Mouse (Mus musculus): Measurements from ENCODE around the gene Rpl21. TPM values are rescaled to one million over a fixed set of nuclear protein-coding genes. Genes with fewer than 3 reads are reported as not detected.
"Not testable (repeated sequence)": the region's sequence is repeated elsewhere in the genome, so short reads cannot be mapped to it uniquely, and the experiment has no call there.

The Rpl21 gene
- total RNA-seq, 2 experiments from 2014 or later, result 184 to 212 TPM

DNA sequence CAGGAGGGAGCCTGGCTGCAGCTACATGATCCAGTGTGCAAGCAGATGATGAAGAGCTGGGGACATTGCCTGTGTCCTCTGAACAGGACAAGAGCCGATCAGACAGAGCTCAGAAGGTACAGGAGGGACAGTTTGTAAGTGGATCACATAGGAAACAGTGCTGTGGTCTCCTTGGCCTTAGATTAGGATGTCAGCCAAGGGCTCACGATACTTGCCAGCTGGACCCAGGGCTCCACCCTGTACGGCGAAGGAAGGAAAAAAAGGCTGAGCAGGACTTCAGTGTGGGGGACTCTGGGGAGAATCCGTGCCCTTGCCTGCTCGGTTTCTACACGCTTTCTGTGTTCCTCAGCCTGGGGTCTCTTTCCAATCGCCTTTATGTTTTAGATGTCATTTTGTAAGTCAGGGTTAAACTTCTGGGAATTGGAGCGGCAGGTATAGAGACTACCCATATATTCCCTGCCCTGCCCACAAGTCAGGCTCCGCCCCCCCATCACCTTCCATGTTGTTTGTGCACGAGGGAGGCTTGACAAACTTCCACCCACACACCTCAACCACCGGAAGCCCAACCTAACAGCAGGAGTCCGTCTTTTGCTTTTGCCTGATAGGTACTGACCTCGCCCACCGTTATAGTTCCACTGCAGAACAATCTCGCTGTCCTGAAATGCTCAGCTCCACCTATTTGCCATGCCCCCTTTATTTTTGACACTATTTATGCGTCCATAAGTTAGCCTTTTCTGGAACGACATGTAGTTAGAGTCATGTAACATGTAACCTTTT lies 27.7 kb downstream of the Rpl21 start:
- intact Hi-C loops (cut with DNase I; ENCODE audit: low total_unique reads), result no loop called here
- DNase-seq, result peak; percentile 12

DNA sequence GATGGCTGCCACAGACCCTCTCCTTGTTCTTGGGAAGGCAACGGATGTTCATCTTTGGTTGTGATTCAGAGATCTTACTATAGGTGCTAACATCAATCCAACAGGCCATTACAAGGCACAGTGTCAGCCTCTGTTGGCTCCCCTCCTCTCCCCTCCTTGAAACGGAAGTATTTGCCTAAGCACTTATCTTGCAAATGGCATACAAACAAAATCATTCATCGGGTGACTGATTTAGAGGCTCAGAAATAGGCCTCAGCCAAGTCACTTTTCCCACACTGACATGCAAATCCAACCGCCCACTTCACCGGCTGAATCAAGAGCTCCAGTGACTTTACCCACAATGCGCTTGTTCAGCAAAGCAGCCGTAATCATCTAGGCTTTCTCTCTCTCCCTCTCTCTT lies 28.9 kb downstream of the Rpl21 start:
- DNase-seq, result no peak
- intact Hi-C loops (cut with DNase I; ENCODE audit: low total_unique reads), result no loop called here

- intact Hi-C loops (cut with DNase I; ENCODE audit: low total_unique reads), result no loop called here
These were observed 32.8 kb downstream of the Rpl21 start for GRCm38 (mm10) chr5:146865511-146865910.

DNA sequence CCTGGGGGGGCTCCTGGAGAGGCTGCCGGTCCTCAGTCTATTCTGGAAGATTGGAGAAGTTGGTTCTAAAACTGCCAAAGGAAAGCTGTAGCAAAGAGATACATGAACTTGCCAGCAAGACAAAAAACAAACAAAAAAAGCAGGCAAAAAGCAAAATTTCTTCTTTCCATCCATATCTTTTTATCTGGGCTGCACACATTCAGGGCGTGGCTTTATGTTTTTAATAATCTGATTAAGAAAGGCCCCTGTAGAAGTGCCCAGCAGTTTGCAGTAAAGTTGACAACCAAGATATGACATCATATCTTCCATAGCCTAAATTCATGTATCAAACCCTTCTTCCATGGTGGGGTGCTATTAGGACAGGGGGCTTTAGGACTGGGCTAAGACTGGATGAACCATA lies 33.6 kb downstream of the Rpl21 start:
- intact Hi-C loops (cut with DNase I; ENCODE audit: low total_unique reads), result no loop called here
- DNase-seq, result no peak

More at GRCm38 (mm10) chr5:146865511-146865910, 32.8 kb downstream of the Rpl21 start:
- DNase-seq, result no peak

- intact Hi-C loops (cut with DNase I; ENCODE audit: low total_unique reads), result no loop called here
- peak; percentile 37 for DNase-seq
These were observed 34.7 kb downstream of the Rpl21 start for GRCm38 (mm10) chr5:146867246-146867945.

DNA sequence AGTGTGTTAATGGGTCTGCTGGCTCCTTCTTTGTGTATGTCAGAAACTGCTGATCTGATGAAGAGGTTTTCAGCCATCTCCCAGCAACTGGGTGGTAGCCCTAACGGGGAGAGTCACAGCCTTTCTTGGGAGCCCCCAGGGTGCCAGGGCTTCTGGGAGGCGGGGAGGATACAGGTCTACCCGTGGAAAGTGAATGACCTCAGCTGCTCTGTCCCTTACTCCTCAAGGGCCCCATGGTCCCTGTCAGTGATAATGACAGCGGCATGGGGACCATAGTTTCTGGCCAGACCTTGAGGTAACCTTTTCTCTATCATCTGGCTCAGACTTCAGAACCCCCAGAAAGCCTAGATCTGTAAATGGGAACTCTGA lies 35.2 kb downstream of the Rpl21 start:
- DNase-seq, result no peak
- intact Hi-C loops (cut with DNase I; ENCODE audit: low total_unique reads), result no loop called here

- no peak for DNase-seq
- intact Hi-C loops (cut with DNase I; ENCODE audit: low total_unique reads), result no loop called here
These were observed 40.4 kb downstream of the Rpl21 start for GRCm38 (mm10) chr5:146872981-146873631.

- intact Hi-C loops (cut with DNase I; ENCODE audit: low total_unique reads), result no loop called here
These were observed 43.3 kb downstream of the Rpl21 start for GRCm38 (mm10) chr5:146876024-146876423.

GRCm38 (mm10) chr5:146877882-146878281 lies 45.2 kb downstream of the Rpl21 start:
- intact Hi-C loops (cut with DNase I; ENCODE audit: low total_unique reads); DNase-seq: not testable (repeated sequence)

More at GRCm38 (mm10) chr5:146876024-146876423, 43.3 kb downstream of the Rpl21 start:
- DNase-seq, result no peak

DNA sequence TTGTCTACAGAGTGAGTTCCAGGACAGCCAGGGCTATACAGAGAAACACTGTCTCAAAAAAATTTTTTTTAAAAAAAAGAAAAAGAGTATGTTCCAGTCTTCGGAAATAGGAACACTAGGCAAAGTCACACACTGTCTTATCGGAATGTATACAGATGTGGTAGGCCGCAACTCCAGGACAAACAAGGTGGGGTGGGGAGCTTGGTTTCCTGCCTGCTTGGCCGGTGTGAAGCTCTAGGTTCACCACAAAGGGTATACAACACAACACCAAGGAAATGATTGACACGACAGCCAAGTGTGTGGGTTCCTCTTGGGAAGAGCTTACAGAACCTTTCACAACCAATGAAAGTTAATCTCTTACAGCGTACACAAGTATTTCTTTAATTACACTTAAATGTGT lies 49.6 kb downstream of the Rpl21 start:
- no peak for DNase-seq
- intact Hi-C loops (cut with DNase I; ENCODE audit: low total_unique reads), result no loop called here

DNA sequence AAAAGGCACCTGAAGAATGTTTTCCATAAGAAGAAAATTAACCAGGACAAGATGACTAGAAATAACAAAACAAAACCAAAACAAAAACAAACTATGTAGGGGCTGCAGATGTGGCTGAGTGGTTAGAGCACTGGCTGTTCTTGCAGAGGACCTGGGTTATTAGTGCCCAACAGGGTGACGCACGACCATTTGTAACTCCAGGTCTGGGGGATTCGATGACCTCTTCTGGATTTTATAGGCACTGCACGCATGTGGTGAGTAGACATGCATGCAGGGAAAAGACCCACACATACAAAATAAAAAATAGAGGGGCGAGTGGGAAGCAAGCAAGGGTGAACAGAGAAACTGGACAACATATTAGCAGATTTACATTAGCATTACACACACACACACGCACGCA lies 50.4 kb downstream of the Rpl21 start:
- no peak for DNase-seq
- intact Hi-C loops (cut with DNase I; ENCODE audit: low total_unique reads), result no loop called here

- intact Hi-C loops (cut with DNase I; ENCODE audit: low total_unique reads), result no loop called here
- DNase-seq, result no peak
These were observed 51.0 kb downstream of the Rpl21 start for GRCm38 (mm10) chr5:146883486-146884272.

Other genes with a start within 250 kb of the Rpl21 start
- gene Gpr12, start 247.7 kb upstream of the Rpl21 start, total RNA-seq (2021), result not detected
- 10 to 100 TPM; 13.8 to 15.7 TPM for gene Usp12, start 37.9 kb upstream of the Rpl21 start, total RNA-seq (2021)
- 1 to 10 TPM; 3.0 to 3.4 TPM for gene Rasl11a, start 12.2 kb downstream of the Rpl21 start, total RNA-seq (2021)
- gene Gtf3a, start 115.8 kb downstream of the Rpl21 start, total RNA-seq (2021), result 10 to 100 TPM; 22.1 to 25.1 TPM
- 10 to 100 TPM; 21.8 to 24.3 TPM for gene Mtif3, start 130.9 kb downstream of the Rpl21 start, total RNA-seq (2021)
- 1 to 10 TPM; 5.6 to 5.9 TPM for gene Lnx2, start 243.7 kb downstream of the Rpl21 start, total RNA-seq (2021)
- 10 to 100 TPM; 87.1 to 94.8 TPM for gene Polr1d, start 244.2 kb downstream of the Rpl21 start, total RNA-seq (2021)

Data from gastrocnemius, postnatal 14 days (tissue).